Mouse (Mus musculus) B cell, adult 62 days (primary cell): ENCODE data around the gene Sypl. TPM values are rescaled to one million over a fixed set of nuclear protein-coding genes. Genes with fewer than 3 reads are reported as not detected.

Experiments
- total RNA-seq: library from RNA; stranded (reverse); gene quantifications from 4 replicates; pipeline ENCODE4 v1.2.4, GENCODE M21; 2023

Sypl gene
- total RNA-seq: 98.7 to 112 TPM (median 110 TPM) in 4 replicates

GRCm38 (mm10) chr12:32953596-32954215 is at the start of gene Sypl:
Gene Sypl (plus strand): TSS chr12:32953891.

Other genes with a start within 250 kb of the Sypl start
- 59.6 to 71.7 TPM (median 69.7 TPM) in 4 replicates for gene Nampt, start 134.3 kb upstream of the Sypl start, total RNA-seq
- not detected in 4 replicates for gene Cdhr3, start 139.0 kb downstream of the Sypl start, total RNA-seq
- 86.9 to 97.6 TPM (median 88.7 TPM) in 4 replicates for gene Atxn7l1, start 193.8 kb downstream of the Sypl start, total RNA-seq